Mouse (Mus musculus): ENCODE measurements around the gene Espn. TPM values are rescaled to one million over a fixed set of nuclear protein-coding genes. Genes with fewer than 3 reads are reported as not detected.
A peak's percentile ranks its signal among the peaks of the same experiment; 100 is the strongest.

Espn gene
- total and polyA plus RNA-seq, 3 experiments, result 4.3 to 48.0 (median 9.3) TPM

DNA sequence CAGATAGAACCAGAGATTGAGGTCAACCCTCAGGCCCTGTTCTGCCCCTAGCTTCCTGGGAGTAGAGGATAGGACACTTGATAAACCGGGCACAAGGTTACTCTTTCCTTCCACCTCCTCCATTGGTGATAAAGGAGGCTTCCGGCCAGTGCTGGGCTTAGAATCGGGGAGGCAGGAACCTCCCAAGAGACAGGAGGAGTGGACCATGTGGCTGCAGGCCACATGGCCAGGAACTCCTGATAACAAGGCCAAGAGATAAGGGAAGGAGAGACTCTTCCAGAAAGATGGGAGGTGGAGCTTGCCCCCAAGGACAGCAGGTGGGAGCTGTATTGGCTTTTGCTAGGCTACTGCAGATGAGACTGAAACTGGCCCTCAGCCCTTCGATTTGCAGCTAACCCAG is 1.6 kb downstream of the Espn start:
- peaks cover 75% of the 10 kb centered on the region for H3K4me1 ChIP-seq (ENCODE audit: insufficient read depth, low read depth, low read length)
- TF ChIP-seq GATA1 (IDR thresholded peaks at IDR 0.05; ENCODE audit: borderline replicate concordance, low read length) (no peak), TAL1 (conservative IDR thresholded peaks at IDR 0.05; ENCODE audit: low read depth, low read length) (no peak), GATA2 (IDR thresholded peaks at IDR 0.05; ENCODE audit: borderline replicate concordance, low read depth, low read length) (no peak), CTCF (IDR thresholded peaks at IDR 0.05; ENCODE audit: low read depth, low read length) (no peak)
- H3K9me3 ChIP-seq (replicated peaks), result no peaks in the 10 kb centered on the region
- peaks cover 9% of the 10 kb centered on the region; the same call in 1 of the 2 replicates for H3K27me3 ChIP-seq (ENCODE audit: insufficient read depth, low read length)
- DNase-seq (ENCODE audit: low spot score) (no peak), ATAC-seq (ENCODE audit: extremely low read depth, insufficient number of reproducible peaks, low FRiP score, poor library complexity, severe bottlenecking) (peak; percentile 4; the same call in 1 of the 2 replicates)
- peaks cover 29% of the 10 kb centered on the region for H3K36me3 ChIP-seq (replicated peaks)
- H3K4me3 ChIP-seq (ENCODE audit: low read depth, low read length), result no peak overlapping the region; the same call in 1 of the 2 replicates

DNA sequence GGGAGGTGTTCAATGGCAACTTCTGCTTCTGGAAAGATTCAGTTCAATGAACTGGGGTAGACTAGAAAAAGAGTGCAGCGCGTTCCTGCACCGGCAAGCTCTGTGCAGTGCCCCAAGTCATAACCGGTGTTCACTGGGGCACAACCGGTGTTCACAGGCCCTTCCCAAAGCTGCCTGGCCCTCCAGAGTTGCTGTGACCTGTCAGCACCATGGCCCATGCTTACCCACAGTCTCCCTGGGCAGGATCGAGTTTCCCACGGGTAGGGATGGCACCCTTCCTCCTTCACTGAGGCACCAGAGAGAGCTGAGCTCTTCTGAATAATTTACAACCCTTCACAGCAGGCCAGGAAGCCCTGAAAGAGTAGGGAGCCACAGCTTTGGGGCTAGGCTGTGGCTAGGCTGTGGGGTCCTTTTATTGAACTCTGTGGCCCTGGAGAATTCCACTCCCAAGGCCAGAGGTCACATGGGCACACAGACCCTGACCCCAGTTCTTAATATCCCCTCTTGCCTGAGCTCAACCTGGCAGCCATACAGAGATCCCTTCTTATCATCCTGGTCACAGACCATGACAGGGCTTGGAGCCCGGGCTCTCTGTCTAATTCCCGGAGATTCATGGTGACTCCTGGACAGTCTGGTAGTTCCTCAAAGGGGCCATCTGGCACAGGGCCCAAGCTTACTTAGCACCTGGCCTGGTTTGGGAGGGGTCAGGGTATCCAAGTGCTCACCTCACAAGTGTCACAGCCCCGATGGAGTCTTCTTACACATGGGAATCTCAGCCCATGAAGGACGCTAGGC is 5.9 kb downstream of the Espn start:
- H3K4me3 ChIP-seq (ENCODE audit: low read depth, low read length), result peak overlapping the region; percentile 42; the same call in 1 of the 2 replicates
- no peak for ATAC-seq (ENCODE audit: extremely low read depth, insufficient number of reproducible peaks, low FRiP score, poor library complexity, severe bottlenecking)
- H3K36me3 ChIP-seq (replicated peaks), result peaks cover 33% of the 10 kb centered on the region
- H3K27me3 ChIP-seq (ENCODE audit: insufficient read depth, low read length), result peaks cover 10% of the 10 kb centered on the region; the same call in 1 of the 2 replicates
- peaks cover 58% of the 10 kb centered on the region for H3K4me1 ChIP-seq (ENCODE audit: insufficient read depth, low read depth, low read length)
- no peak for TF ChIP-seq GATA1 (IDR thresholded peaks at IDR 0.05; ENCODE audit: borderline replicate concordance, low read length)
- no peak for TF ChIP-seq GATA2 (IDR thresholded peaks at IDR 0.05; ENCODE audit: borderline replicate concordance, low read depth, low read length)
- no peak for TF ChIP-seq TAL1 (conservative IDR thresholded peaks at IDR 0.05; ENCODE audit: low read depth, low read length)
- no peak for TF ChIP-seq POLR2AphosphoS5 (IDR thresholded peaks at IDR 0.05; ENCODE audit: insufficient replicate concordance, low read depth, low read length)
- no peak for TF ChIP-seq CTCF (IDR thresholded peaks at IDR 0.05; ENCODE audit: low read depth, low read length)
- H3K9me3 ChIP-seq (replicated peaks), result no peaks in the 10 kb centered on the region; the same call in 1 of the 2 replicates
- no peak for DNase-seq (ENCODE audit: low spot score)

DNA sequence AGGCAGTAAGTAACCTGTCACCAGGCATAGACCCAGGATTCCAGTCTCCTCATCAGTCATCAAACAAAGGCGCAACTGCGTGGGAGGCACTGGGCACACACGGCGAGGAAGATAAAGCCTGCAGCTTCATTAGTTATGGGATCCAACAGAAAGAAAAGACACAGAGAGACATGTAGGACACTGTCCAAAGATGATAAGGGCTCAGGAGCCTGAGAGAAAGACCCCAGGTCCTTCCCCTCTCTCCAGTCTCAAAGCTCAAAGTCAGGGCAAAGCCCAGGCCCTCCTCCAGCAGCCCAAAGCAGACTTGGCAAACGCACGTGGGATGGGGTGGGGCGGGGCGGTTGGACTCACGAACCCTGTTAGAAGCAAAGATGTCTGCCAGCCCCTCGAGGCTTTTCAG is 6.7 kb downstream of the Espn start:
- H3K4me1 ChIP-seq (ENCODE audit: insufficient read depth, low read depth, low read length), result peaks cover 55% of the 10 kb centered on the region
- H3K27me3 ChIP-seq (ENCODE audit: insufficient read depth, low read length), result peaks cover 10% of the 10 kb centered on the region; the same call in 1 of the 2 replicates
- peak; percentile 74 for ATAC-seq (ENCODE audit: extremely low read depth, insufficient number of reproducible peaks, low FRiP score, poor library complexity, severe bottlenecking)
- H3K4me3 ChIP-seq (ENCODE audit: low read depth, low read length), result no peak overlapping the region; the same call in 1 of the 2 replicates
- TF ChIP-seq POLR2AphosphoS5 (IDR thresholded peaks at IDR 0.05; ENCODE audit: insufficient replicate concordance, low read depth, low read length) (no peak), CTCF (IDR thresholded peaks at IDR 0.05; ENCODE audit: low read depth, low read length) (no peak), TAL1 (conservative IDR thresholded peaks at IDR 0.05; ENCODE audit: low read depth, low read length) (peak; percentile 83)
- H3K36me3 ChIP-seq (replicated peaks), result peaks cover 36% of the 10 kb centered on the region
- no peaks in the 10 kb centered on the region; the same call in 1 of the 2 replicates for H3K9me3 ChIP-seq (replicated peaks)
- DNase-seq (ENCODE audit: low spot score), result peak; percentile 62

DNA sequence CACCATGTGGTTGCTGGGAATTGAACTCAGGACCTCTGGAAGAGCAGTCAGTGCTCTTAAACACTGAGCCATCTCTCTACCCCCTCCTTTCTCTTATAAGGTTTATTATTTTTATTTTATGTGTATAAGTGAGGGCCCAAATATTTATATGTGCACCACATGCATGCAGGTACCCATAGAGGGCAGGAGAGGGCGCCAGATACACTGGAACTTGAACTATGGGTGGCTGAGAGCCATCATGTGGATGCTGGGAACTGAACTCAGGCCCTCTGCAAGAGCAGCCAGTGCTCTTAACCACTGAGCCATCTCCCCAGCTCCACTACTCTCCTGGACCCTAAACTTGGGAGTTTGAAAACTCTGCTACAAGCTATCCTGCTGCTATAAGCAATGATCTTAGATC is 8.5 kb downstream of the Espn start:
- peaks cover 29% of the 10 kb centered on the region for H3K36me3 ChIP-seq (replicated peaks)
- TF ChIP-seq GATA1 (IDR thresholded peaks at IDR 0.05; ENCODE audit: borderline replicate concordance, low read length) (no peak), GATA2 (IDR thresholded peaks at IDR 0.05; ENCODE audit: borderline replicate concordance, low read depth, low read length) (no peak), CTCF (IDR thresholded peaks at IDR 0.05; ENCODE audit: low read depth, low read length) (no peak), POLR2AphosphoS5 (IDR thresholded peaks at IDR 0.05; ENCODE audit: insufficient replicate concordance, low read depth, low read length) (no peak), TAL1 (conservative IDR thresholded peaks at IDR 0.05; ENCODE audit: low read depth, low read length) (no peak)
- no peak overlapping the region for H3K4me3 ChIP-seq (ENCODE audit: low read depth, low read length)
- DNase-seq (ENCODE audit: low spot score) (no peak), ATAC-seq (ENCODE audit: extremely low read depth, insufficient number of reproducible peaks, low FRiP score, poor library complexity, severe bottlenecking) (no peak)
- peaks cover 3% of the 10 kb centered on the region; the same call in 1 of the 2 replicates for H3K27me3 ChIP-seq (ENCODE audit: insufficient read depth, low read length)
- peaks cover 55% of the 10 kb centered on the region for H3K4me1 ChIP-seq (ENCODE audit: insufficient read depth, low read depth, low read length)
- H3K9me3 ChIP-seq (replicated peaks), result no peaks in the 10 kb centered on the region; the same call in 1 of the 2 replicates

DNA sequence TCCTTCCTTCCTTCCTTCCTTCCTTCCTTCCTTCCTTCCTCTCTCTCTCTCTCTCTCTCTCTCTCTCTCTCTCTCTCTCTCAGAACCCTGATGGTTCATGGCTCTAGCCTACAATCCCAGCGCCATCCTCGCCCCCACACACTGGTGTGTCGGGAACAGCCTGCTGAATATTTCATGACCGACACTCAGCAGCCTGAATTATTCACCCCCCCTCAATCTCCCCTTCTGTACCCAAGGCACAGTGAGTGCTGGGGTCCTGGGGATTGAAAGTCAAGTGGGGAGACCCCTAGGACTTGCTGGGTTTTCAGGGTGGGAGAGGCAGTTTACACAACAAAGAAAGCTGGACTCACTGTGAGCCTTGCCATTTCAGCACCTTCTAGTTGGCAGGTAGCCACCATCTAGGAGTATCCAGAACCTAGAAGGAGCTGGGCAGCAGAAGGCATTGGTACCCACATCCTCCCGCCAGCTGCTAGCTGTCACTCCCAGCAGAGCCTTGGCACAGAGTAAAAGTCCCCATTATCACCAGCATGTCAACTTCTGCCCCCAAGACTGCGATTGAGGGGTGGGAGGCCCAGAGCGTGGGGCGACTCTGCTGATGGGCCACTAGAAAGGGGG is 10.5 kb downstream of the Espn start:
- peaks cover 3% of the 10 kb centered on the region; the same call in 1 of the 2 replicates for H3K27me3 ChIP-seq (ENCODE audit: insufficient read depth, low read length)
- peaks cover 13% of the 10 kb centered on the region for H3K36me3 ChIP-seq (replicated peaks)
- no peak for TF ChIP-seq GATA2 (IDR thresholded peaks at IDR 0.05; ENCODE audit: borderline replicate concordance, low read depth, low read length)
- TF ChIP-seq CTCF (IDR thresholded peaks at IDR 0.05; ENCODE audit: low read depth, low read length), result no peak
- no peak for TF ChIP-seq POLR2AphosphoS5 (IDR thresholded peaks at IDR 0.05; ENCODE audit: insufficient replicate concordance, low read depth, low read length)
- TF ChIP-seq GATA1 (IDR thresholded peaks at IDR 0.05; ENCODE audit: borderline replicate concordance, low read length), result no peak
- no peak for TF ChIP-seq TAL1 (conservative IDR thresholded peaks at IDR 0.05; ENCODE audit: low read depth, low read length)
- H3K4me3 ChIP-seq (ENCODE audit: low read depth, low read length), result no peak overlapping the region
- peaks cover 47% of the 10 kb centered on the region for H3K4me1 ChIP-seq (ENCODE audit: insufficient read depth, low read depth, low read length)
- ATAC-seq (ENCODE audit: extremely low read depth, insufficient number of reproducible peaks, low FRiP score, poor library complexity, severe bottlenecking), result no peak
- DNase-seq (ENCODE audit: low spot score), result no peak
- H3K9me3 ChIP-seq (replicated peaks), result no peaks in the 10 kb centered on the region; the same call in 1 of the 2 replicates

DNA sequence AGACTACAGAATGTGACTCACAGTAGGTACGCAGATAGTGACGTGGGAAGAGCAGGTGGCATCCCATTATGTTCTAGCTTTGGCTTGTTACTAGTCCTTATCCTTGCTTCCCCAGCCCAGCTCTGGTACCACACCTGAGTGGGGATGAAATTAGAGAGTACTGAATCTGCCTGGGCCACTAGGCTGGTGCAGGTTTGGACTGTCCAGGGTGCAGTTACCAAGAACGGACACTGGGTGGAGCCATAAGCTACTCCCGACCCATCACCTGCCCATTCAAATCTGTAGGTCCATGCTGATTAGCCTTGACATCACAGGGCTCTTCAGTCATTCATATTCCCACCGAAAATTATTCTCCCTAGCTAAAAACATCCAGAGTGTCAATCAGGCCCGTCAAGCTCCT is 11.7 kb downstream of the Espn start:
- Histone ChIP-seq H3K4me3 (ENCODE audit: low read depth, low read length) (no peak overlapping the region), H3K9me3 (replicated peaks) (no peaks in the 10 kb centered on the region; the same call in 1 of the 2 replicates), H3K27me3 (ENCODE audit: insufficient read depth, low read length) (peaks cover 3% of the 10 kb centered on the region; the same call in 1 of the 2 replicates), H3K4me1 (ENCODE audit: insufficient read depth, low read depth, low read length) (peaks cover 40% of the 10 kb centered on the region), H3K36me3 (replicated peaks) (peaks cover 19% of the 10 kb centered on the region)
- TF ChIP-seq POLR2AphosphoS5 (IDR thresholded peaks at IDR 0.05; ENCODE audit: insufficient replicate concordance, low read depth, low read length), result no peak
- TF ChIP-seq CTCF (IDR thresholded peaks at IDR 0.05; ENCODE audit: low read depth, low read length), result peak; percentile 96
- DNase-seq (ENCODE audit: low spot score) (no peak), ATAC-seq (ENCODE audit: extremely low read depth, insufficient number of reproducible peaks, low FRiP score, poor library complexity, severe bottlenecking) (no peak)

All from G1E (cell line).